Mouse (Mus musculus) skeletal muscle tissue, adult 2 months (tissue): ENCODE results near the gene Dnajb12.
"Not testable (repeated sequence)": the region's sequence is repeated elsewhere in the genome, so short reads cannot be mapped to it uniquely, and the experiment has no call there.

Experiments used
- DNase-seq: peaks from one replicate; pipeline ENCODE4 v3.0.0-alpha.2; 2012; ENCODE audit warnings: low read depth, low spot score

The Dnajb12 gene

GRCm38 (mm10) chr10:59870038-59870437, 9.3 kb upstream of the Dnajb12 start:
- no peak for DNase-seq

GRCm38 (mm10) chr10:59872651-59873050, 6.7 kb upstream of the Dnajb12 start:
- not testable (repeated sequence) for DNase-seq

GRCm38 (mm10) chr10:59873206-59873605, 6.2 kb upstream of the Dnajb12 start:
- no peak for DNase-seq

- no peak for DNase-seq
Measured at GRCm38 (mm10) chr10:59873613-59874012, 5.7 kb upstream of the Dnajb12 start.

GRCm38 (mm10) chr10:59875396-59875795, 4.0 kb upstream of the Dnajb12 start:
- DNase-seq = no peak

- not testable (repeated sequence) for DNase-seq
Measured at GRCm38 (mm10) chr10:59876698-59877097, 2.7 kb upstream of the Dnajb12 start.

DNA sequence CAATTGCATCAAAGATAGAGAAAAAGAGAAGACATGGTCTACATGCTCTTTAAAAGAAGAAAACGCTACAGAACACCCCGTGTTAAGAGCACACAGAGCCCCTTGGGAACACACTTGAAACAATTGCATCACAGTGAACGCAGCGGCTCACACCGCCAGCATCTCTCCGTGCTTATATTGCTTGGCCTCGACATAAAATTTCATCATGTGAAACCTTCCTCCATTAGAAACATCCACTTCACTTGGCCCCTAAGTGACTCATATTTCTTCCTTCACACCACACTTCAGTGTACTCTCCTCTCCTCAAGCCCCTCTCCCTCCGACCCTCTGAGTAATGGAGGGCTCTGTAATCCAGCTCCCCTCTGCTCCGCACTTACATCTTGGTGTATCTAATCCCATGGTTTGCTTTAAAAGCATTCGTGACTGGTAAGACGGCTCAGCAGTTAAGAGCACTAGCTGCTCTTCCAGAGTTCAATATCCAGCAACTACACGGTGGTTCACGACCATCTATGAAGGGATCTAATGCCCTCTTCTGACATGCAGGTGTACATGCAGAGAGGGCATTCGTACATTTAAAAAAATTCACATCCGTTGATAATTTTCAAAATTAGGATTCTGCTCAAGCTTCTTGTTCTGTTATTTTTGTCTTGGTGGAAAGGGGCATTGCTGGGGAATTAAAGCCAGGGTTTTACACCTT, 1.8 kb upstream of the Dnajb12 start:
- no peak for DNase-seq

GRCm38 (mm10) chr10:59878823-59879222, 533 bp upstream of the Dnajb12 start:
- DNase-seq = no peak

- DNase-seq = no peak
Measured at GRCm38 (mm10) chr10:59880029-59880386, 652 bp downstream of the Dnajb12 start.

GRCm38 (mm10) chr10:59880837-59881236, 1.5 kb downstream of the Dnajb12 start:
- DNase-seq = no peak

GRCm38 (mm10) chr10:59884327-59885173, 5.2 kb downstream of the Dnajb12 start:
- no peak for DNase-seq

DNA sequence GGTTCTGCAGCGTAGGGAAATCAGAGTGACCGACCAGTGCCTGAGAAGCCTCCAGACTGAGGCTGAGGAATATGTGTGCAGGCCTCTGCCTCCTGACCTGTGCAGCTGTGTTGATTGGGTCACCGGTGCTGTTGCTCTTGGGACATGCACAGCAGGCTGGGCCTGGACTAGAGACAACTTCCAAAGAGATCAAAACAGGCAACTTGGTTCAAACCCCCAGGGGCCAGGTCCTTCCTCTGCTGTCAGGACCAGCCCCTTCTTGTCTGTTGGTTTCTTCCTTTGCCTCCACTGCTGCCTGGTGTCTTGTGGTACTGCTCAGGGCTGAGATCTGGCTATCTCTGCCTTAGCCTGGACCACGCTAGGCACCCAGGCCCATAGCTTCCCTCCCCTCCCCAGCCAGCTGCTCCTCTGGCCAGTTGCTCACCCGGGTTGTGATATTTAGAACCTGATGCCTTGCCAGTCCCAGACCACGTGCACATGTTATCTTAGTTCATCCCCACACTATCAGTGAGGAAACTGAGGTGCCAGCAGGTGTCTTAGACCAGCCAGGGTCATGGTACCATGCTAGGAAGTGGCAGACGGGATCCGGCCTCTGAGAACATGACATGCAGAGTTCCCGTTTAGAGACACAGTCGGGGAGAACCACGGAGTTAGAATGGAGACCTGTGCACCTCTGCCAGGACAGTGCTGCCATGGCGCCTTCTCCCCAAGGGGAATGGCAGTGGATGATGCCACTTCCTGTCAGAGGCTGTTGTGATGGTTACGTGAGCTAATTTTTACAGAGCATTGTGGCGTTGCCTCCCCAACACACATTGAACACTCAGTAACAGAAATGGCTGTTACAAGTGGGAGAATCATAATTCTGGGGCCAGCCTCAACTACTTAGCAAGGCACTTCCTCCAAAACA, 6.1 kb downstream of the Dnajb12 start:
- no peak for DNase-seq

DNA sequence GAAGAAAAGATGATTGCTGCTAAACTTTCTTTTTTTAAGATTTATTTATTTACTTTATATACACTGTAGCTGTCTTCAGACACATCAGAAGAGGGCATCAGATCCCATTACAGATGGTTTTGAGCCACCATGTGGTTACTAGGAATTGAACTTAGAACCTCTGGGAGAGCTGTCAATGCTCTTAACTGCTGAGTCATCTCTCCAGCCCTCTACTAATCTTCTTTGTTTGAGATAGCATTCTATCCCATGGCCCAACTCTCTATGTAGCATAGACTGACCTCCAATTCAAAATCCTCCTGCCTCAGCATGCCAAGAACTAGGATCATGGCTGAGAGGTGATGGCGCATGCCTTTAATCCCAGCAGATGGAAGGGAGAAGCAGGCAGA, 6.7 kb downstream of the Dnajb12 start:
- no peak for DNase-seq

DNA sequence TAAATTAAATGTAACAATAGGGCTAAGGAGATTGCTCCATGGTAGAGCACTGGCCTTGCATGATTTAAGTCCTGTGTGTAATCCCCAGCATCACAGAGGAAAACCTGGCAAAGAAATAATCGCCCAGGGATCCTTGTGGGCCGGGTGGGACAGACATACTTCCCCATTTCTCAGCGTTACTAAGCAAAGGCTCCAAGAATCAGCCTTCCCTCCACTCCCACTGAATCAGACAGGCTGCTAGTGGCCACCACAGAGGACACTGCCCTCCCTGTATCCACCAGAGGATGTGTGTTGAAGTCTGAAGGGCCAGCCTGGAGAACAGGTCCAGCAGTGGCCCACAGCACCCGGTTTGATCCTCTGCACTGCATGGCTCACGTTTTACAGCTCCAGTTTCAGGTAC, 8.1 kb downstream of the Dnajb12 start:
- DNase-seq = no peak

GRCm38 (mm10) chr10:59889339-59889738, 10.0 kb downstream of the Dnajb12 start:
- no peak for DNase-seq

GRCm38 (mm10) chr10:59889953-59890751, 10.8 kb downstream of the Dnajb12 start:
- DNase-seq = no peak

GRCm38 (mm10) chr10:59892977-59893376, 13.6 kb downstream of the Dnajb12 start:
- peak; percentile 55 for DNase-seq

- DNase-seq = peak; percentile 79
Measured at GRCm38 (mm10) chr10:59894251-59895160, 15.2 kb downstream of the Dnajb12 start.

GRCm38 (mm10) chr10:59895460-59896186, 16.3 kb downstream of the Dnajb12 start:
- no peak for DNase-seq
